Mouse (Mus musculus): ENCODE results near the gene Snx12.

The Snx12 gene

DNA sequence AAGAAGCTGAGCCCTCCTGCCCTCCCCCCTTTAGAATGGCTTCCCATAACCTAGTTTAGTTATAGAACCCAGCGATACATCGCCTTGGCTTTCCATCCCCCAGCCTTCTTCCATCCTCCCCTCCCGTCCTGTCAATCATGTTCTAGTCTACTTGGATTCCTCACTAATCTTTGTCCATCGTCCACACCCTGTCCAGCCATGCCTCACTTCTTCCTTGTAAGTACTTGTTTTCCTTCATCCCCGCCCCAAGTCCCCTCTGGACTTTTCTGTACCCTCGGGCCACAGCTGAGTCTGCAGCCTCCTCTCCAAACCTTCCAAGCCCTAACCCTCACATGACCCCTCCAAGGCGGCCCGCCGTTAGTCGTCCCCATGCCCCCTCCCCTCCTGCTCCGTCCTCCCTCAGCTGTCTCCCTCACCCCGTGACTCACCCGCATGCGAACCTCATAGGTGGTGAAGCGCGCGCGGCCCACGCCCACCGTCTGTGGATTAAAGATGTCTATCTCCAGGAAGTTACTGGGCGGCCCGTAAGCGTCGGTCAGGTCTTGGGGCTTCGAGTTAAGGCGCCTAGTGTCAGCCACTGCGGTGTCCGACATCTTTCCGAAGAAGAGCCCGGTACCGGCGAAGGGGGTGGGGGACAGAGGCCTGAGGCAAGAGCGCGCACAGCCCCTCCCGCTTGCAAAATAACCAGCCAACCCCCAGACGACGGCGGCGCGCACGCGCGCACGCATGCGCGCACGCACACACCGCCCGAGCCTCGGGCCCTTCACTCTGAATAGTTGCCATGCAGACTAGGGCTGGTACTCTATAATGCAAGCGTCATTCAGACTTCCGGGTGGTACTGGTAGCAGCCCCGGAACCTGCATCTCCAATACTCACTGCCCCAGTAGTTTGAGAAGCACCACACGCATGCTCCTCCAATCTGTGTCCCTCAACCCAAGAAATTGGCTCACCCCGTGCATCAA, at the start of gene Snx12:
TSS of gene Snx12 (minus strand) at position 730 of the 962 bp plus-strand sequence.
- DNase-seq (ENCODE audit: low spot score), result peak; percentile 87

DNA sequence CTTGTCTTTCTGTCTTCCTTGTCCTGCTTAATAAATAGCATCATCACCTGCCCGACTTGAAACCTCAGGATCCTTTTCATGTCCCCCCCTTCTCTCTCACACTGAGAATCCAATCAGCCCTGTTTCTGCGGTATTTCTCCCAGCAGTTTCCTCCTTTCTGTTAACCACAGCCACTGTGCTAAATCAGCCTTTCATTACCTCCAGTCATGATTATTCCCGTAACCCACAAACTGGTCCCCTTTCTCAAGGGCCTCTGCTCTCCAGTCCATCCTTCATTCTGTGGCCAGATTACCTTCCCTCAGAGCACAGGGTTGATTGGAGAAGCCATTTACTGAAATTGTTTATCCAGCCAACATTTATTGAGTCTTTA, 46.4 kb upstream of the Snx12 start, which contains the start of gene Gm20489:
TSS of gene Gm20489 (minus strand) at position 269 of the 370 bp plus-strand sequence.
- no peak for DNase-seq (ENCODE audit: low spot score)

DNA sequence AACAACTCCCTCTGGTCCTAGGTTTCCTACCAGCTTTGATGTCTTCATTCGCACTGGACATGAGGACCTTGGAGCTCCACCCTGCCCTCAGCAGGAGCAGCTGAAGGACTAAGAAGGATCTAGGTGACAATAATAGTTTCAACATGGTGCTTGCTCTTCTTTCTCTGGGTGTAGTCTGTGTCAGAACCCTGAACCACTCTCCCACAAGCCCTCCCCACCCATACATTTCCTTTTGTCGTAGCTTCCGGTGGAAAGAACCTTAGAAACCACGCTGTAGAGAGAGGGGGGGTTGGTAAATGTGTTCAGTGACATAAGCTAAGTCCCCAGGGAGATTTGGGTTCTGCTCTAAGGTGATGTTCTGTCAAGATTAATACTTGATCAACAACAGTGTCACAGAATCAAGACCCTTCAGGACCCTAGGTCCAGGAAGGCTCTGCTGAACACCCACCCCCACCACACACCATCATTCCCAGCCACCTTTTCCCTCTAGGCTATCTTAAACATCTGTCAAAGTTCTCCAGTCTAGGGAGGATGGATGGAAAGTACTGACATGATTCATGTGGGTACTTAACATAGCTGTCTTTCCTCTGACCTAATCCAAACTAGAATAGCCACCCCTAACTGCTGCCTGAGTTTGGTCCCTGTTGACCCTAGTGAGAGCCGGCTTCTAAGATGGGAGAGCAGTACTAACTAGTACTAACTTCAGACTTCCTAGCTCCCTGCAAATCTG, 45.8 kb upstream of the Snx12 start, which contains the start of gene Il2rg:
TSS of gene Il2rg (minus strand) at position 231 of the 730 bp plus-strand sequence.
- no peak for DNase-seq (ENCODE audit: low spot score)

DNA sequence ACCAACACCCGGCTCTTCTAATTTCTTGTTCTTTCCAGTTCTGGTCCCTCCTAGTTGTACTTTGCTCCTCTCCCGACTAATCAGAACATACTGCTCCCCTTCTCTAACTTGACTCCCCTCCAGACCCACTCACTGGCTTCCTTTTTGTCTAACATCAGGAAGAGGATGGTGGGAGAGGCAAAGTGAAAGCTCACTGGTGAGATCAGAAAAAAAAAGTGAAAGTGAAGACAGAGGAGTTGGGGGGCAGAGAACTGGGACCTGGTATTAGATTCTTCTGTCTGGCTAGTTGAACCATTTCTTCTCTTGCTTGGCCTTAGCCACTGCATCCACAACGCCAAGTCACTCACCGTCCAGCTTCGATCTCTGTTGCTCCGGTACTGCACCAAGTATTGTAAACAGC, 44.3 kb upstream of the Snx12 start:
- DNase-seq (ENCODE audit: low spot score), result no peak

DNA sequence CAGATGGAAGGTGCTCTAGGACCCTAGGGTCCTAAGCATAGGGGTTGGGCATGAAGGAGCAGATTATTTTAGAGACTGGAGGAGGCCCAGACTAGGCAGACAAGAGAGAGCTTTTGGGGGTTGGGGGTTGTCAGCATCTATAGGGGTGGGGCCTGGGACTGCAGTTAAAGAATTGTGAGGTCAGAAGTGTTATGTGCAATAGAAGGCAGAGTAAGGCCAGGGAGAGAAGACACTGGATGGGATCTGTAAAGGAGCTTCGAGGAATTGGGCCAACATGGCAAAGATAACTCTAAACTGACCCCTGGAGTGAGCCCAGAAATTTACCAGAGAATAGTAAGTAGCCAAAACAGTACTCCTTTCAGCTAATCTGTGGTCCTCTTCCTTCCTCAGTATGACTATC, 41.5 kb upstream of the Snx12 start, which contains the start of gene Gm614:
TSS of gene Gm614 (minus strand) at position 101 of the 400 bp plus-strand sequence.
- DNase-seq (ENCODE audit: low spot score), result no peak

DNA sequence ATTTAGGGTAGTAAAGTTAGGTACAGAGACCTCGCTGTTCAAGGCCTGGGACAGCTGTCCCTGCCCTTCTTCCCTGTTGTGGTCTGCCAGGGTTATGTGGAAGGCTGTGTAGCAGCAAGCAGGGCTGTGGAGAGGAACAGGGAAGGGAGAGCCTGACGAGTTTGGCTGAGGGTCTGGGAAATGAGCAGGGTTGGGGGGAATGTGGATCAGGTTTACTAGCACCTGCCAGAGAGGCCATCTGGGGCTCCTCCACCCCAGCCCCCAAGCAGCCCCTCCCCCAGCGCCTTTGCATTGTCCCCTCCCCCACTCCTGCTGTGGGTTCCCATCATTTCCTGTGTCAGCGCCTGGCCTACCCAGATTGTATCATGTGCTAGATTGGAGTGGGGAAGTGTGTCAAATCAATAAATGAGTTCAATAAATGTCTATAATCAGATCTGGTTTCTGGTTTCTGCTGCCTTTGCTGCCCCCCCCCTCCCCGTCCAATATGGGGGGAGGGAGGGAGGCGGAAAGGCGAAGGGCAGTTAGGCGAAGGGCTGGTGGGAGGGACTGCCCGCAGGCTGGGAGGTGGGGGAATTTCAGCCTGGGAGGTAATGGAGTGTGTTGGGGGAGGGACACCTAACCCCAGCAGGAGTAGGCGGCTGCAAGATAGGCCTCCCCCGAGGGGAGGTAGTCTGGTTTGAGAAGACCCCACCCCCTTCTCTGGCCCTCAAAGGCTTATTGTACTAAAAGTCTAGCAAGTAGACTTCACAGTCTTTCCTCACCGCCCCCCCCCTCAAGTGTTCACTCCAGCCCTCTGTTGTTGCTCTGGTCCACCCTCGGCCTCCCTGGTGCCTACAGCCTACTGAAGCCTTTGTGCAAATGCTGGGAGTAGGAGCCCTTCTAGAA, 38.3 kb upstream of the Snx12 start:
- DNase-seq (ENCODE audit: low spot score), result peak; percentile 53

DNA sequence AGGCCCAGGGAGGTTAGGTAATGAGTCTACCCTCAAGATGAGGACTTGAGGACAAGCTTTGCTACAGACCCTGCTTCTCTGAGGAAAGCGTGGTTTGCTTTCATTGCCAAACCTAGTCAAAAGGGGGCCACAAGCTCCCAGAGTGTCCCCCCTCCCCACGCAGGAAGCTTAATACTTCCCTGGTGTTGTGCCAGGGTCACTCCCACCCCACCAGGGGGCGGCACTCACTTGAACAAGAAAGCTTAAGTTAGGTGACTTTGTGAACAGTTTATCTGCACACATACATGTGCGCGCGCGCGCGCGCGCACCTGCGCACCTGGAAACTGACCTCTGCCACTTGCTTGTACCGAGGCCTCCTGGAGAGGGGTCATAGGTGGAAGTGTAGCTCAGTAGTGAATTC, 34.2 kb upstream of the Snx12 start:
- DNase-seq (ENCODE audit: low spot score), result no peak

DNA sequence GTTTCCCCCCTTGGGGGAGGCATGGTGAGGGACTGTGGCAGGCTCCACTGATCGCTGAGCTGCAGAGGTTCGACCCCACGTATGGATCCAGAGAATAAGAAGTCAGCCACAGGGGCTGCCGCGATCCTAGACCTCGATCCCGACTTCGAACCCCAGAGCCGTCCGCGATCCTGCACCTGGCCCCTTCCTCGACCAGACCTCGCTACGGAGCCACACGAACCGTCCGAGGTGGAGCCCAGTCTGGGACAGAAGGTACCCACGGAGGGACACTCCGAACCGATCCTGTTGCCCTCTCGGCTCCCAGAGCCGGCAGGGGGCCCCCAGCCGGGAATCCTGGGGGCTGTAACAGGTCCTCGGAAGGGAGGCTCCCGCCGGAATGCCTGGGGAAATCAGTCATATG, 32.4 kb upstream of the Snx12 start:
- DNase-seq (ENCODE audit: low spot score), result no peak

DNA sequence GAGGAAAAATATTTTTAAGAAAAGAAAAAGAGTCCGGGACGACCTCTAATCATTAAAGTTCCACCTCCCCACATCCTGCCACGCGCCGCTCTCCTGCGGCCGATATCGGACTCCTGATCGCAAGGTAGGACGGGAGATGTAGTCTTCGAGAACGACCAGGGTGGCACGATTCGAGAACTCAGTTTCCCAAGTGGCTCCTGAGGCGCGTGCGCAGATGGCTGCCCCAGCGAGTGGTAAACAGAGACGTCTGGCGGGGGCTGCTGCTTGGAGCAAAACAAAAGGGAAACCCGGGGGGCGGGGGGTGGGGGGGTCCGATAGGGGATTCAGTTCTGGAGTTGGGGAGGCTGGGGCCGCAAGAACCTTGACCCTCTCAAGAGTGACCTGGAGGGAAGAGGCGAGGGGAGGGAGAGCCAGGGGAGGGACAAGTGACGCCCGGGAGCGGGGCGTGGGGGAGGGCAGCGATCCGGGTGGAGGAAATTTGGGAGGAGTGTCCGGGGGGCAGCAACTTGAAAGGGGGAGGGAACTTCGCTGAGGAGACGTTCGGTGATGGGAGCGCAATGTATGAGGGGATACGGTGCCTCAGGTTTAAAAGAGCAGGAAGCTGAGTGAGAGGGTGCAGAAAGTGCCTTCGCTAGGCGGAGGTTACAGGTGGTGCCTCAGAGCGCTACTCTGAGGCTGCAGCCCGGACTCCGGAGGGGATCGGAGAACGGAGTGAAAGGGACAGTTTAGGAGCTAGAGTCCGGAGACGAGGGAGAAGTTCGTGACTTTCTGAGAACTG, 31.8 kb upstream of the Snx12 start, which contains the start of gene Foxo4:
TSS of gene Foxo4 (plus strand) at position 577 of the 778 bp plus-strand sequence.
- DNase-seq (ENCODE audit: low spot score), result peak; percentile 79

DNA sequence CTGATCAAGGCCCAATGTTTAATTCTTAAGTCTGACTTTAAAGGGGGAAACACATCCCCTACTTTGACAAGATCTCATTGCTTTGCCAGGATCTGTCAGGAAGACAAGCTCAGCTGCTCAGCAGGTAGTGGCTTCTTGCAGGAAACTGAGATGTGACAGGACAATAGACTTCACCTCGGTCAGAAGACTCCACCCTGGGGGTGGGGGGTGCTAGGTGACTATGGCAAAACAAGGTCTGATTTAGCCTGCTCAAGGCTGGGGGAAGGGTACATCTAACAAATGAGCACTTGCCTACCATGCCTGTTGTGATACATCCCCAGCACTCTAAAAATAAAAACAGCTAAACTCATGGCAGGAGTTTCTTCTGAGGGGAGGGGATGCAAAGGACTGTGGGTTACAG, 22.6 kb upstream of the Snx12 start:
- no peak for DNase-seq (ENCODE audit: low spot score)

DNA sequence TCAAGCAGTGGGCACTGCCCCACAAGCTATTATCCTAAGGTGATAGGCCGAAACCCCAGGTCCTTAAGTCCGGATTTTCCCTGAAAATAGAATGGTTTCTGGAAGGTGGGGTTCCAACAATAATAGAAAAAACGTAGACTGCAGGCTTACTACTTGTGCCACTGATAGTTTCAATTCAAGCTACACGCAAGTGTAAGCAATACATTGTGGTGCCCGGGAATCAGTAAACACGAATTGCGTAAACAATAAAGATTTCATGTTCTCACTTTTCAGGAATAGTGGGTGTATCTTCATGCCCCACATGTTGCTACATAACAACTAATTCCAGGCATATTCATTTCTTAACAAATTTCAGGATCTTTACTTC, 416 bp upstream of the Snx12 start:
- no peak for DNase-seq (ENCODE audit: low spot score)

DNA sequence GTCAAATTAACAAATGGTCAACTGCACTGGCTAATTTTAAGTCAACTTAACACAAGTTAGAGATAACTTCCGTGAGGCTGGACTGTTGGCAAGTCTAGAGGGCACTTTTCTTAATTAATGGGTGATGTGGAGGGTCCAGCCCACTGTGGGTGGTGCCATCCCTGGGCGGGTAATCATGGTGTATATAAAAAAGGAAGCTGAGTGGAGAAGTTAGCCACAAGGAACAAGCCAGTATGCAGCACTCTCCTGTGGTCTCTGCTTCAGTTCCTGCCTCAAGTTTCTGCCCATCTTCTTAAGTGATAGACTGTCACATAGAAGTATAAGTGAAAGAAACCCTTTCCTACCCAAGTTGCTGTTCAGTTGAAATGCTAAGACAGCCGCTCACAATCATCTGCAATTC, 33.1 kb downstream of the Snx12 start:
- DNase-seq (ENCODE audit: low spot score), result no peak

DNA sequence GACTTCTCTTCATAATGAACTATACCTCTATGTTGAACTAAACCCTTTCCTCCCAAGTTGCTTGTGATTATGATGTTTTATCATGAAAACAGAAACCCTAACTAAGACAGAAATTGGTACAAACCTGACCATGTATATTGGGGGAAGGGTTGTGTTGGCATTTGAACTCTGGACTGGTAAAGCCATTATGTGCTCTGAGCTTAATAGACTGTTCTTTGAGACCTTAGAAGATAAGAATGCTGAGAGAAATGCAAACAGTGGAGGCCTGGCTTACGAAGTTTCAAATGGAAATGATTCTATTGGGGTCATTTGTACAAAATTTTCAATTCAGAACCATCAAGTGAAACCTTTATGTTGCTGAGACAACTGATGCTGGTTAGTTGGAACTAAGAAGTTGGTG, 34.7 kb downstream of the Snx12 start:
- no peak for DNase-seq (ENCODE audit: low spot score)

DNA sequence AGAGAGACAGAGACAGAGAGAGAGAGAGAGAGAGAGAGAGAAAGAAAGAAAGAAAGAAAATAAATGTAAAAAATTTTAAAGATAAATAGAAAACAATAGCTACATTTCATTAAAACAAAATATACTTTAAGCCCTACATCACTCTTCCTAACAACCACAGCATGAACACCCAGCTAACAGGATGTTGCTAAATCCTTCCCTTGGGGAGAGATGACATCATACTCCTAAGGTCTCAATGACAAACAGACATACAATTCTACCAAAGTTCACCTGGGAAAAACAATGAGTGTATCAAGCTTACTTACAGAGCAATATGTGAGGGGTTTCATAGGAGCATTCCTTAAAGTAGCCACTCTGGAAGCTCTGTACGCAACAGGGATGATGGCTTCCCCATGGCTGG, 49.0 kb downstream of the Snx12 start:
- DNase-seq (ENCODE audit: low spot score), result no peak

DNA sequence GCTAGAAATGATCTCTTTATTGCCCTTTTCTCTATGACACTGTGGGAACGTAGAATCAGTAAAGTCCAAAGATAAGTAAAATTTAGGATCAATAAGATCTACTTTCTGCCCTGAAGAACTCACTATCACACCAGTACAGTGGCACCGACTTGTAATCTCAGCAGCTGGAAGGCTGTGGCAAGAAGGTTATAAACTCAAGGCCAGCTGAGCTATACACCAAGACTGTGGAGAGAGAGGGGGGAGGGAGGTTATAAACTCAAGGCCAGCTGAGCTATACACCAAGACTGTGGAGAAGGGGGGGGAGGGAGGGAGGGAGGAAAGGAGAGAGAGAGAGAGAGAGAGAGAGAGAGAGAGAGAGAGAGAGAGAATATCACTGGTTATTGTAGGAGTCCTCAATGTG, 53.9 kb downstream of the Snx12 start:
- no peak for DNase-seq (ENCODE audit: low spot score)

DNA sequence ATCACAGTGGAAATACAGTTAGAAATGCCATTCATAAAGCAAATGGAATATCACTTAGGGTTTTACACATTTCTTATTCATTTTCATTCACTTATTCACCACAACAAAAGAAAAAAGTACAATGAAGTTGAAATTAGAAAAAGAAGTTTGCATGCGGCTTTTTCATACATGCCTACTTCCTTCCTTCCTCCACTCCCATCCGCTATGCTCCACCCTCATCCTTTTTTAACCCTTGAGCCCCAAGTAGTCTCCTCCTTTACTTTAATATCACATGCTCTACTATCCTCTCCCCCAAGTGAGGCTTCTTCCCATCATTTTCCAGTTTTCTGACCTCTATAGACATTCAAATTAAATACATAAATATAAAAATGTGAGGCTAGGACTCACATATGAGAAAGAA, 58.6 kb downstream of the Snx12 start:
- DNase-seq (ENCODE audit: low spot score), result no peak

DNA sequence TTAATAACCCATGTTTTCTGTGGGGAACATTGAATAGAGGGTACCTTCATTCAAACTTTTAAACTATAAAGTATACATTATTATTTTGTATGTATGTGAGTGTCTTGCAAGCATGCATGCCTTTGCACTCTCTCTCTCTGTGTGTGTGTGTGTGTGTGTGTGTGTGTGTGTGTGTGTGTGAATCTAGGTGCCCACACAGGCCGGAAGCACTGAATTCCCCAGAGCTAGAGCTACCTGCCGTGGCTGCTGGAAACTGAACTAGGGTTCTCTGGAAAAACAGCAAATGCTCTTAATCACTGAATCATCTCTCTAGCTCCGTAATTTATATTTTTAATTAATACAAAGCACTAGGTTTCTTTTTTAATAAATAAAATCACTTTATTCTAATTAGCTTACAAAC, 59.1 kb downstream of the Snx12 start:
- DNase-seq (ENCODE audit: low spot score), result no peak

DNA sequence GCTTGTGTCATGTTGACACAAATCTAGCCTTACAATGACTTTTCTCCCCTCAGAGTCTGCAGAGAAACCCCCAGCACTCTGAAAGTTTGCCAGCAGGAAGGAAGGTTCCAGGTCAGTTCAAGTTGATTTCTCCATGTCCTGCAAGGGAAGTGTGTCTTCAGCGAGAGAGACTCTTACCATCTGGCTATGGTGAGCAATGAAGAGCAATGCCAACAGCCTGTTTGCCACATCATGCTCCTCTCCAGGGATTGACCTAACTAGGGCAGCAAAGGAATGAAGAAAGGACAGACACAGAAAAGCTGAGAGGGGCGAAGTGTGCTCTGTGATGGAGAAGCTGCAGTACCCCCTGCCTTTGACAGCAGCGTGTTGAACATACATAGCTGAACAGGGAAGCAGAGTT, 59.8 kb downstream of the Snx12 start:
- no peak for DNase-seq (ENCODE audit: low spot score)

DNA sequence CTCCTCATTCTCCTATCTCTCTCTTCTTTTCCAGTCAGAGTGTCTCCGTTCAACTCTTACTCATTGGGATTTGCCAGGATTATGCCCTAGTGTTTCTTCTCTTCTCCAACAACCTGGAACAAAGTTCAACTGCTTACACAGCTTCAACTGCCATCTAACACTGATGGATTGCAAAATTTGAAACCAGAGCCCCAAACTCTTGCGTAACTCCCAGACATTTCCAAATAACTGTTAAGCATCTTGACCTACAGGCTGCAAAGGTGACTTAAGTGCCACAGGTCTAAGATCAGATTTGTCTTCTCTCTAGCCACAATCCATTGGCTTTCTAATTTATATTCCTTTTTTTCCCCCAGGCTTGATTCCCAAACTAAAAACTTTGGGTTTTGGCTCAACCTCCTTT, 64.9 kb downstream of the Snx12 start:
- DNase-seq (ENCODE audit: low spot score), result no peak

DNA sequence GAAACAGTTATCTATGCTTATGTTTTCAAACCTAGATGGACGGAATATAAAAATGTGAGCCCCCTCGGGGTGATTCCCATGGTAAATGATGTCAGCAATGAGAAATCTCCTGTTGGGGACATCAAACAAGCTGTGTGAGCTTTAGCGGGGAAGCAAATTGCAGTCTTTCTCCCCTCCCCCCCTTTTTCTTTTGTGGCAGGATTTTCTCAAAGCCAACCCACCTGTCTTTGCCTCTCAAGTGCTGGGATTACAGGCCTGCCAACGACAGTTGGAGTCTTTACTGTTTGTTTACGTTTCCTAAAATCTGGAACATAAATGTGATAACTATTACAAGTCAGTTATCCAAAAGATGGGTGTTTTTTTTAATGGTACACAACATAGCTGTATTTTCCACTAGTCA, 66.0 kb downstream of the Snx12 start:
- no peak for DNase-seq (ENCODE audit: low spot score)

DNA sequence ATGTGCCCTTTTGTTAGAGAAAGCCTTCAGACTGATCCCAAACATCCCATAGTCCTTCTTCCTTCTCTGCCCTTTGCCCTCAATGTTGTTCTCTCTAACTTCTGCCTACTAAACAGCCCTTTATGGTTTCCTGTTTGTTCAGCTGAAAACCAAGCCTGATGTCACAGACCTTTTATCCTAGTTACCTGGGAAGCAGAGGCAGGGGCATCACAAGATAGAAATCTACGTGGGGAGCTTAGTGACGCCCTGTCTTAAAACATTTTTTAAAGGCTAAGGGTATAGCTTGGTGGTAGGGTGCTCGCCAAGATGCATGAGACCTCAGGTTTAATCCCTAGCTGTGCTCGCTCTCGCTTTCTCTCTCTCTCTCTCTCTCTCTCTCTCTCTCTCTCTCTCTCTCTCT, 74.9 kb downstream of the Snx12 start:
- DNase-seq (ENCODE audit: low spot score), result no peak
